Mouse (Mus musculus) brain, embryonic 14.5 days (tissue): Measurements from ENCODE around the gene Pacs2.

Experiments used
- CTCF ChIP-seq: fragments of 200-500 bp; IDR thresholded peaks from 2 replicates; pipeline ENCODE4 v1.5.1; 2012; ENCODE audit warnings: inconsistent platforms, mild to moderate bottlenecking, moderate library complexity, borderline replicate concordance; ENCODE audit not compliant: insufficient read depth, insufficient read length; ENCODE audit errors: extremely low read depth
- POLR2A ChIP-seq: fragments of 200-500 bp; IDR thresholded peaks from 2 replicates; pipeline ENCODE4 v1.6.1; 2012; ENCODE audit warnings: mild to moderate bottlenecking, inconsistent platforms, borderline replicate concordance; ENCODE audit not compliant: poor library complexity, insufficient read depth, insufficient read length, severe bottlenecking; ENCODE audit errors: extremely low read depth

GRCm38 (mm10) chr12:112999569-113000293, 14.6 kb upstream of the Pacs2 start:
- no peak for TF ChIP-seq POLR2A
- no peak for TF ChIP-seq CTCF
